Mouse (Mus musculus): ENCODE measurements around the gene Mob2. TPM values are rescaled to one million over a fixed set of nuclear protein-coding genes. Genes with fewer than 3 reads are reported as not detected.

The Mob2 gene
- total and polyA plus RNA-seq, 2 experiments from 2014 or later = 45.5 to 53.6 TPM

GRCm38 (mm10) chr7:141972831-141973619 is 87.8 kb downstream of the Mob2 start:
- 28% methylated on average over 7 of the region's 7 CpGs for WGBS
- no peak for TF ChIP-seq CTCF (IDR thresholded peaks at IDR 0.05; ENCODE audit: low read depth)
- TF ChIP-seq EP300 (IDR thresholded peaks at IDR 0.05; ENCODE audit: low read depth) = no peak
- ATAC-seq (ENCODE audit: insufficient read depth, low read depth) (peak; percentile 35; the same call in 1 of the 2 replicates), DNase-seq (ENCODE audit: low spot score) (peak; percentile 29)
- Histone ChIP-seq H3K27ac (ENCODE audit: low read depth) (no peak overlapping the region), H3K4me3 (ENCODE audit: low read depth, low read length) (no peak overlapping the region), H3K4me2 (ENCODE audit: low read depth, low read length) (no peak overlapping the region), H3K4me1 (ENCODE audit: control insufficient read depth, insufficient read depth) (no peaks in the 10 kb centered on the region), H3K36me3 (replicated peaks; ENCODE audit: control insufficient read depth, insufficient read depth, low read length) (no peaks in the 10 kb centered on the region), H3K9ac (replicated peaks; ENCODE audit: low read depth, low read length) (no peak overlapping the region), H3K9me3 (replicated peaks; ENCODE audit: control insufficient read depth, low read length) (no peaks in the 10 kb centered on the region), H3K27me3 (ENCODE audit: control insufficient read depth, insufficient read depth, low read length) (no peaks in the 10 kb centered on the region)

GRCm38 (mm10) chr7:141966281-141966680 is 94.6 kb downstream of the Mob2 start:
- no peaks in the 10 kb centered on the region for H3K4me1 ChIP-seq (ENCODE audit: control insufficient read depth, insufficient read depth)
- no peak overlapping the region for H3K4me3 ChIP-seq (ENCODE audit: low read depth, low read length)
- no peak overlapping the region for H3K27ac ChIP-seq (ENCODE audit: low read depth)
- H3K27me3 ChIP-seq (ENCODE audit: control insufficient read depth, insufficient read depth, low read length) = no peaks in the 10 kb centered on the region
- no peak overlapping the region for H3K9ac ChIP-seq (replicated peaks; ENCODE audit: low read depth, low read length)
- H3K36me3 ChIP-seq (replicated peaks; ENCODE audit: control insufficient read depth, insufficient read depth, low read length) = no peaks in the 10 kb centered on the region
- 67% methylated on average over 2 of the region's 2 CpGs for WGBS
- ATAC-seq (ENCODE audit: insufficient read depth, low read depth) = no peak
- no peak for TF ChIP-seq CTCF (IDR thresholded peaks at IDR 0.05; ENCODE audit: low read depth)
- TF ChIP-seq EP300 (IDR thresholded peaks at IDR 0.05; ENCODE audit: low read depth) = no peak
- H3K9me3 ChIP-seq (replicated peaks; ENCODE audit: control insufficient read depth, low read length) = no peaks in the 10 kb centered on the region
- no peak overlapping the region for H3K4me2 ChIP-seq (ENCODE audit: low read depth, low read length)
- no peak for DNase-seq (ENCODE audit: low spot score)

- H3K36me3 ChIP-seq (replicated peaks; ENCODE audit: control insufficient read depth, insufficient read depth, low read length) = no peaks in the 10 kb centered on the region
- no peak for ATAC-seq (ENCODE audit: insufficient read depth, low read depth)
- no peaks in the 10 kb centered on the region for H3K9me3 ChIP-seq (replicated peaks; ENCODE audit: control insufficient read depth, low read length)
- no peak for DNase-seq (ENCODE audit: low spot score)
- H3K4me1 ChIP-seq (ENCODE audit: control insufficient read depth, insufficient read depth) = no peaks in the 10 kb centered on the region
- no peaks in the 10 kb centered on the region for H3K27me3 ChIP-seq (ENCODE audit: control insufficient read depth, insufficient read depth, low read length)
- H3K4me2 ChIP-seq (ENCODE audit: low read depth, low read length) = no peak overlapping the region
- no peak overlapping the region for H3K27ac ChIP-seq (ENCODE audit: low read depth)
- WGBS = 82% methylated on average over 3 of the region's 3 CpGs
- H3K9ac ChIP-seq (replicated peaks; ENCODE audit: low read depth, low read length) = no peak overlapping the region
- TF ChIP-seq EP300 (IDR thresholded peaks at IDR 0.05; ENCODE audit: low read depth) = no peak
- TF ChIP-seq CTCF (IDR thresholded peaks at IDR 0.05; ENCODE audit: low read depth) = no peak
- no peak overlapping the region for H3K4me3 ChIP-seq (ENCODE audit: low read depth, low read length)
Observed at GRCm38 (mm10) chr7:141962521-141962920, 98.3 kb downstream of the Mob2 start.

GRCm38 (mm10) chr7:141961491-141961890 is 99.4 kb downstream of the Mob2 start:
- ATAC-seq (ENCODE audit: insufficient read depth, low read depth) = no peak
- H3K36me3 ChIP-seq (replicated peaks; ENCODE audit: control insufficient read depth, insufficient read depth, low read length) = no peaks in the 10 kb centered on the region
- TF ChIP-seq CTCF (IDR thresholded peaks at IDR 0.05; ENCODE audit: low read depth) (no peak), EP300 (IDR thresholded peaks at IDR 0.05; ENCODE audit: low read depth) (no peak)

GRCm38 (mm10) chr7:141960926-141961325 is 99.9 kb downstream of the Mob2 start:
- Histone ChIP-seq H3K9ac (replicated peaks; ENCODE audit: low read depth, low read length) (no peak overlapping the region), H3K27ac (ENCODE audit: low read depth) (no peak overlapping the region), H3K4me2 (ENCODE audit: low read depth, low read length) (no peak overlapping the region), H3K27me3 (ENCODE audit: control insufficient read depth, insufficient read depth, low read length) (peaks cover 4% of the 10 kb centered on the region; the same call in 1 of the 2 replicates), H3K4me3 (ENCODE audit: low read depth, low read length) (no peak overlapping the region), H3K4me1 (ENCODE audit: control insufficient read depth, insufficient read depth) (no peaks in the 10 kb centered on the region), H3K36me3 (replicated peaks; ENCODE audit: control insufficient read depth, insufficient read depth, low read length) (no peaks in the 10 kb centered on the region), H3K9me3 (replicated peaks; ENCODE audit: control insufficient read depth, low read length) (no peaks in the 10 kb centered on the region)
- no peak for DNase-seq (ENCODE audit: low spot score)
- TF ChIP-seq CTCF (IDR thresholded peaks at IDR 0.05; ENCODE audit: low read depth) (no peak), EP300 (IDR thresholded peaks at IDR 0.05; ENCODE audit: low read depth) (no peak)
- no peak for ATAC-seq (ENCODE audit: insufficient read depth, low read depth)
- WGBS = 57% methylated on average over 2 of the region's 2 CpGs

More at GRCm38 (mm10) chr7:141961491-141961890, 99.4 kb downstream of the Mob2 start:
- no peak overlapping the region for H3K4me2 ChIP-seq (ENCODE audit: low read depth, low read length)
- H3K4me1 ChIP-seq (ENCODE audit: control insufficient read depth, insufficient read depth) = no peaks in the 10 kb centered on the region
- WGBS = 69% methylated on average over 3 of the region's 3 CpGs
- no peak overlapping the region for H3K27ac ChIP-seq (ENCODE audit: low read depth)
- H3K9me3 ChIP-seq (replicated peaks; ENCODE audit: control insufficient read depth, low read length) = no peaks in the 10 kb centered on the region
- H3K27me3 ChIP-seq (ENCODE audit: control insufficient read depth, insufficient read depth, low read length) = 0 out of 2 replicates have a peak, but pooled peaks cover 4% of the 10 kb centered on the region
- H3K4me3 ChIP-seq (ENCODE audit: low read depth, low read length) = no peak overlapping the region
- no peak overlapping the region for H3K9ac ChIP-seq (replicated peaks; ENCODE audit: low read depth, low read length)
- no peak for DNase-seq (ENCODE audit: low spot score)

Measured in heart, postnatal 0 days (tissue).